Mouse (Mus musculus) lung, postnatal 0 days (tissue): Measurements from ENCODE around the gene Jmjd1c.

Experiments used
- CTCF ChIP-seq: IDR thresholded peaks from 2 replicates; pipeline ENCODE4 v1.5.1; 2016; ENCODE audit warnings: antibody characterized with exemption, mild to moderate bottlenecking
- EP300 ChIP-seq: IDR thresholded peaks from 2 replicates; pipeline ENCODE4 v1.6.1; 2016; ENCODE audit warnings: antibody characterized with exemption, mild to moderate bottlenecking, control low read depth

- TF ChIP-seq CTCF (no peak), EP300 (no peak)
Measured at GRCm38 (mm10) chr10:67176031-67176430, 80.1 kb downstream of the Jmjd1c start.
